14 mouse cellular contexts compared by ENCODE assay signal in genomic region chr7:35447996-35448846, GRCm38 (mm10). TPM values are rescaled to one million over a fixed set of nuclear protein-coding genes. Genes with fewer than 3 reads are reported as not detected.
DNase-seq lines count a peak whose midpoint lies in the region; ATAC-seq and TF ChIP-seq lines count a peak whose summit lies in the region.
"Had no signal": no experiment of that assay in that cellular context is flagged by ENCODE, and none has a peak within 500 bp of the region (broad histone marks: within the 10 kb centered on the region; RNA-seq: fewer than 3 reads in every experiment).

Gene Slc7a9, plus strand, starts transcription at chr7:35448796.

- no peak for TF ChIP-seq CTCF in E14TG2a.4 (conservative IDR thresholded peaks at IDR 0.05; ENCODE audit: low read length)
- TF ChIP-seq CTCF in liver, adult 2 months (IDR thresholded peaks at IDR 0.05; ENCODE audit: low read depth, low read length): no peak

- ATAC-seq in heart, embryonic 13.5 days (ENCODE audit: extremely low read depth, insufficient number of reproducible peaks, low FRiP score, low TSS enrichment): no peak
- peak; percentile 65 for ATAC-seq in intestine, embryonic 14.5 days (replicated peaks; ENCODE audit: low FRiP score, low TSS enrichment, low read depth)
- ATAC-seq: hindbrain, postnatal 0 days had no signal

- TF ChIP-seq POLR2A in liver, adult 2 months (IDR thresholded peaks at IDR 0.05; ENCODE audit: extremely low read depth, insufficient read depth, low read length): no peak

- 22% methylated on average over 15 of the region's 15 CpGs for WGBS in heart, embryonic 13.5 days
- 17% methylated on average over 15 of the region's 15 CpGs for WGBS in intestine, embryonic 14.5 days
- 29% methylated on average over 15 of the region's 15 CpGs for WGBS in liver, adult 2 months

- peaks cover 16% of the 10 kb centered on the region for H3K4me1 ChIP-seq in heart, embryonic 13.5 days
- H3K4me1 ChIP-seq in E14TG2a.4 (replicated peaks; ENCODE audit: low read depth, low read length): peaks cover 50% of the 10 kb centered on the region
- peaks cover 9% of the 10 kb centered on the region; the same call in 1 of the 2 replicates for H3K4me1 ChIP-seq in intestine, embryonic 14.5 days (replicated peaks; ENCODE audit: control insufficient read depth, insufficient read depth, low read length)
- H3K4me1 ChIP-seq in liver, adult 2 months (ENCODE audit: control insufficient read depth, insufficient read depth, low read length): no peaks in the 10 kb centered on the region; the same call in 1 of the 2 replicates

- H3K4me2 ChIP-seq in heart, embryonic 13.5 days: peak within 1 kb of the TSS; percentile 1; the same call in 1 of the 2 replicates
- H3K4me2 ChIP-seq in intestine, embryonic 14.5 days (ENCODE audit: low read length): no peak within 1 kb of the TSS
- H3K4me2 ChIP-seq: embryonic facial prominence, embryonic 13.5 days; neural tube, embryonic 13.5 days had no signal

- no peaks in the 10 kb centered on the region for H3K36me3 ChIP-seq in heart, embryonic 13.5 days
- no peaks in the 10 kb centered on the region for H3K36me3 ChIP-seq in E14TG2a.4 (ENCODE audit: insufficient read depth, low read length)
- no peaks in the 10 kb centered on the region for H3K36me3 ChIP-seq in intestine, embryonic 14.5 days (ENCODE audit: control insufficient read depth, insufficient read depth, low read length)
- H3K36me3 ChIP-seq in liver, adult 2 months (ENCODE audit: control insufficient read depth, insufficient read depth, low read length): no peaks in the 10 kb centered on the region
- H3K36me3 ChIP-seq: embryonic facial prominence, embryonic 13.5 days; neural tube, embryonic 13.5 days had no signal

- H3K79me2 ChIP-seq in liver, adult 2 months (ENCODE audit: control insufficient read depth, insufficient read depth, low read length): no peaks in the 10 kb centered on the region

- H3K27me3 ChIP-seq in heart, embryonic 13.5 days (replicated peaks): peaks cover 3% of the 10 kb centered on the region; the same call in 1 of the 2 replicates
- H3K27me3 ChIP-seq in E14TG2a.4 (ENCODE audit: insufficient read depth, low read length): peaks cover 9% of the 10 kb centered on the region; the same call in 1 of the 2 replicates
- no peaks in the 10 kb centered on the region for H3K27me3 ChIP-seq in intestine, embryonic 14.5 days (replicated peaks; ENCODE audit: control insufficient read depth, insufficient read depth, low read length)
- no peaks in the 10 kb centered on the region for H3K27me3 ChIP-seq in liver, adult 2 months (ENCODE audit: control insufficient read depth, insufficient read depth, low read length)
- H3K27me3 ChIP-seq: embryonic facial prominence, embryonic 13.5 days; neural tube, embryonic 13.5 days had no signal

- 0 out of 2 replicates have a peak within 1 kb of the TSS, but pooled peaks have one; percentile 48 for H3K27ac ChIP-seq in heart, embryonic 13.5 days (replicated peaks)
- H3K27ac ChIP-seq in intestine, embryonic 14.5 days (ENCODE audit: low read depth): peak within 1 kb of the TSS; percentile 60
- H3K27ac ChIP-seq in liver, adult 2 months (replicated peaks; ENCODE audit: insufficient read depth, low read depth, low read length): no peak within 1 kb of the TSS
- H3K27ac ChIP-seq: embryonic facial prominence, embryonic 13.5 days; hindbrain, postnatal 0 days; neural tube, embryonic 13.5 days had no signal

- DNase-seq in heart, adult 18-20 months: no peak
- DNase-seq in intestine, embryonic 14.5 days (ENCODE audit: low spot score): peak; percentile 78
- DNase-seq in liver, adult 2 months (ENCODE audit: extremely low read depth, low read depth, low spot score): peak; percentile 22
- no peak for DNase-seq in layer of hippocampus, adult 18-20 months (ENCODE audit: low spot score in 2 of 2)
- DNase-seq in urinary bladder, adult 2 months (ENCODE audit: low spot score): no peak
- DNase-seq in right cerebral cortex, postnatal 4 days: no peak
- DNase-seq: lung, adult 18-20 months had no signal

- no peak within 1 kb of the TSS for H3K9ac ChIP-seq in heart, embryonic 13.5 days
- H3K9ac ChIP-seq in intestine, embryonic 14.5 days (ENCODE audit: low read length): no peak within 1 kb of the TSS
- no peak within 1 kb of the TSS for H3K9ac ChIP-seq in liver, adult 2 months (ENCODE audit: low read depth, low read length)
- H3K9ac ChIP-seq: embryonic facial prominence, embryonic 13.5 days; neural tube, embryonic 13.5 days had no signal

- H3K4me3 ChIP-seq in heart, embryonic 13.5 days: no peak within 1 kb of the TSS
- H3K4me3 ChIP-seq in E14TG2a.4 (replicated peaks; ENCODE audit: low read length): peak within 1 kb of the TSS; percentile 41
- H3K4me3 ChIP-seq in intestine, embryonic 14.5 days (ENCODE audit: low read depth, low read length): no peak within 1 kb of the TSS
- H3K4me3 ChIP-seq in liver, adult 2 months (ENCODE audit: insufficient read depth, low read depth, low read length): no peak within 1 kb of the TSS
- H3K4me3 ChIP-seq: embryonic facial prominence, embryonic 13.5 days; neural tube, embryonic 13.5 days had no signal

- peaks cover 7% of the 10 kb centered on the region; the same call in 1 of the 2 replicates for H3K9me3 ChIP-seq in heart, embryonic 13.5 days
- peaks cover 6% of the 10 kb centered on the region; the same call in 1 of the 2 replicates for H3K9me3 ChIP-seq in E14TG2a.4 (ENCODE audit: low read length)
- H3K9me3 ChIP-seq in intestine, embryonic 14.5 days (ENCODE audit: control insufficient read depth, low read length): no peaks in the 10 kb centered on the region
- H3K9me3 ChIP-seq: embryonic facial prominence, embryonic 13.5 days had no signal

RNA-seq across cellular contexts. Expression of gene Slc7a9, which starts in this region (rescaled TPM):
- 0.79 and 1.2 TPM in 2 replicates for polyA plus RNA-seq in heart, embryonic 13.5 days (2015; fragmentation: Nextera tagmentation; extraction: Ambion mirVana)
- not detected for total RNA-seq in heart, adult 18-20 months (2021)
- 9.0 and 11.6 TPM in 2 replicates for polyA plus RNA-seq in intestine, embryonic 14.5 days (2014; fragmentation: Nextera tagmentation; extraction: Ambion mirVana)
- not detected in 2 replicates for total RNA-seq in liver, adult 2 months (2014; rRNA removed)
- 0.06 TPM in 1 of 2 replicates, not detected in the other for polyA plus RNA-seq in liver, adult 2 months (2012; rRNA removed)
- not detected for total RNA-seq in layer of hippocampus, adult 18-20 months (2021)
- 0.03 and 0.04 TPM in 2 replicates for polyA plus RNA-seq in urinary bladder, adult 2 months (2012; rRNA removed)
- total RNA-seq: hindbrain, postnatal 0 days had no signal
- polyA plus RNA-seq: C2C12; hindbrain, postnatal 0 days; neural tube, embryonic 13.5 days; thymus, postnatal 0 days had no signal

Comparison
In these comparisons a context has a peak if more than half of its experiments do, and no peak if none do; other contexts are left out.
1. Peak in DNase-seq in liver, adult 2 months; RNA of the gene not detected or under 1 TPM.